Mouse (Mus musculus) heart, postnatal 25 days (tissue): ENCODE results near the gene Foxc1. TPM values are rescaled to one million over a fixed set of nuclear protein-coding genes. Genes with fewer than 3 reads are reported as not detected.

Source experiments
- DNase-seq: peaks from one replicate; pipeline ENCODE4 v3.0.0; 2022; ENCODE audit warnings: low spot score
- intact Hi-C: fragments of 180-260 bp; cut with DNase I; formaldehyde crosslinking; loops from one replicate; pipeline ENCODE4 v1.15.1; 2025
- total RNA-seq, 2 experiments: library from RNA; stranded (reverse); gene quantifications; 2 replicates each; pipeline ENCODE4 v1.2.3; 2021

Gene Foxc1
- total RNA-seq, 2 experiments from 2014 or later = 5.1 to 5.8 TPM

GRCm38 (mm10) chr13:31803166-31804093 lies 3.0 kb upstream of the Foxc1 start:
- DNase-seq = no peak
- intact Hi-C loops = loop anchor here (5.0 to 10.0 kb wide), 3 partner anchors 689 to 859 kb away; no protein-coding TSS in a partner anchor

GRCm38 (mm10) chr13:31804571-31804970 lies 1.9 kb upstream of the Foxc1 start:
- DNase-seq = no peak
- intact Hi-C loops = loop anchor here (5.0 to 10.0 kb wide), 3 partner anchors 688 to 858 kb away; no protein-coding TSS in a partner anchor

- DNase-seq = no peak
Observed at GRCm38 (mm10) chr13:31805831-31806427, 504 bp upstream of the Foxc1 start.

GRCm38 (mm10) chr13:31806890-31807735 lies 680 bp downstream of the Foxc1 start:
- intact Hi-C loops = loop anchor here (5.0 to 10.0 kb wide), 3 partner anchors 200 to 995 kb away; partner anchors contain the start of genes D930007J09Rik and Wrnip1
- DNase-seq = no peak

More at GRCm38 (mm10) chr13:31805831-31806427, 504 bp upstream of the Foxc1 start:
- intact Hi-C loops = loop anchor here (5.0 to 10.0 kb wide), 3 partner anchors 201 to 996 kb away; partner anchors contain the start of genes D930007J09Rik and Wrnip1

- DNase-seq = no peak
- intact Hi-C loops = loop anchor here (5.0 to 10.0 kb wide), 3 partner anchors 200 to 995 kb away; partner anchors contain the start of genes D930007J09Rik and Wrnip1
Observed at GRCm38 (mm10) chr13:31807736-31808115, 1.3 kb downstream of the Foxc1 start.

- no peak for DNase-seq
- intact Hi-C loops = loop anchor here (5.0 to 10.0 kb wide), 3 partner anchors 199 to 994 kb away; partner anchors contain the start of genes D930007J09Rik and Wrnip1
Observed at GRCm38 (mm10) chr13:31808116-31808803, 1.8 kb downstream of the Foxc1 start.

- no peak for DNase-seq
- intact Hi-C loops = loop anchor here (5.0 to 10.0 kb wide), 3 partner anchors 198 to 993 kb away; partner anchors contain the start of genes D930007J09Rik and Wrnip1
Observed at GRCm38 (mm10) chr13:31808804-31809420, 2.5 kb downstream of the Foxc1 start.

GRCm38 (mm10) chr13:31809701-31810100 lies 3.3 kb downstream of the Foxc1 start:
- DNase-seq = no peak
- intact Hi-C loops = loop anchor here (5.0 to 10.0 kb wide), 3 partner anchors 198 to 993 kb away; partner anchors contain the start of genes D930007J09Rik and Wrnip1

GRCm38 (mm10) chr13:31810375-31810692 lies 3.9 kb downstream of the Foxc1 start:
- intact Hi-C loops = no loop called here

GRCm38 (mm10) chr13:31810693-31811541 lies 4.5 kb downstream of the Foxc1 start:
- intact Hi-C loops = no loop called here
- DNase-seq = no peak

More at GRCm38 (mm10) chr13:31810375-31810692, 3.9 kb downstream of the Foxc1 start:
- no peak for DNase-seq

GRCm38 (mm10) chr13:31811542-31812021 lies 5.1 kb downstream of the Foxc1 start:
- intact Hi-C loops = no loop called here
- no peak for DNase-seq

- DNase-seq = no peak
- intact Hi-C loops = no loop called here
Observed at GRCm38 (mm10) chr13:31812701-31813100, 6.3 kb downstream of the Foxc1 start.

- DNase-seq = no peak
- intact Hi-C loops = no loop called here
Observed at GRCm38 (mm10) chr13:31815383-31816003, 9.1 kb downstream of the Foxc1 start.

GRCm38 (mm10) chr13:31818337-31818736 lies 11.9 kb downstream of the Foxc1 start:
- DNase-seq = no peak
- intact Hi-C loops = no loop called here

GRCm38 (mm10) chr13:31819664-31820405 lies 13.4 kb downstream of the Foxc1 start:
- DNase-seq = no peak
- intact Hi-C loops = no loop called here

- intact Hi-C loops = no loop called here
- DNase-seq = no peak
Observed at GRCm38 (mm10) chr13:31820587-31821017, 14.2 kb downstream of the Foxc1 start.
